Mouse (Mus musculus) gastrocnemius, postnatal 25 days (tissue): ENCODE results near the gene Slc7a11. TPM values are rescaled to one million over a fixed set of nuclear protein-coding genes. Genes with fewer than 3 reads are reported as not detected.

Experiments used
- DNase-seq: peaks from one replicate; pipeline ENCODE4 v3.0.0; 2022
- total RNA-seq, 2 experiments: library from RNA; stranded (reverse); gene quantifications; 1 replicate in 1 of 2; 2 replicates in 1 of 2; pipeline ENCODE4 v1.2.3; 2021

Slc7a11 gene
- total RNA-seq, 2 experiments from 2014 or later: 0.11 to 0.23 TPM

- DNase-seq: no peak
These were observed 577.3 kb downstream of the Slc7a11 start for GRCm38 (mm10) chr3:49866061-49866515.

GRCm38 (mm10) chr3:49856797-49857196, 586.6 kb downstream of the Slc7a11 start:
- peak; percentile 19 for DNase-seq

DNA sequence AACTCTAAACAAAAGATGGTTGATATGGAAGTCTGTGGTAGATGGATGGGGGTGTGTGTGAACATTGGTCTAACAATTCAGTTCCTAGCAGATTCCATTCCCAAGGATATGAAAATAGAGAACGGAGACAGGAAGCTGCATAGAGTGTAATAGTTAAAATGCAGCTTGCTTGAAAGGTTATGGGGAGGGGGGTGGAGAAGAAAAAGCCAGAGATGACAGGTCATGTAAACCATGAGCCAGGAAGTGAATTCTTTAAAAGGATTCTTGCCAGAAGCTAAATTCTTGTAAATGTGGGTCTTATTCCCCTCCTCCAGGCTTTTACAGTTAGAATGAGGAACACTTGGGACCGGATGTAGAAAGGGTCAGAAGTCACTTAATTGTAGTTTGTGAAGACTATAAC, 589.1 kb downstream of the Slc7a11 start:
- DNase-seq: no peak

DNA sequence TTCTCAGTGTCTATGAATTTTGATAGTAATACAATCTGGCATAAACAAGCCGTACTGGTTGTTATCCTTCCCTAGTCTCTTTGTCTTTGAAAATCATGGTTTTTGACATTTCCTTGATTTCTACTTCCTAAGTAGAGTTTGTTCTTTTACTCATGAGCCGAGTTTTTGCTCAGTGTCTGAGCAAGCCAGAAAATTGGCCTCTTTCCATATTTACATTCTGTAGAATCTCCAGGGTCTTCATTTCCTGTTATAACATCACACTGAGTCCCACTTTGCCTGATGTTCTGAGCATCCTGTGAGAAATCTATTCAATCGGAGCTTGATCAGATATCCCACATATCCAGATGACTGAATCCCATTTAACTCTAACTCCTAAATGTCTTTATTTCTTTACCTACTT, 600.4 kb downstream of the Slc7a11 start:
- DNase-seq: no peak
